Mouse (Mus musculus) intestine, embryonic 16.5 days (tissue): ENCODE data around the gene Pgap1. TPM values are rescaled to one million over a fixed set of nuclear protein-coding genes. Genes with fewer than 3 reads are reported as not detected.

Source experiments
- ATAC-seq: fragments of 200-750 bp; cut with Nextera tagmentation; 2 replicates; pipeline ENCODE4 v1.8.0; 2017; ENCODE audit warnings: moderate TSS enrichment, moderate library complexity
- H3K27ac ChIP-seq: fragments of 300-500 bp; sonication (generic); 2 replicates; pipeline ENCODE4 v1.5.1; 2014; ENCODE audit warnings: mild to moderate bottlenecking, low read length
- H3K27me3 ChIP-seq: fragments of 300-500 bp; sonication (generic); replicated peaks from 2 replicates; pipeline ENCODE4 v1.6.1; 2014; ENCODE audit warnings: low read length, control low read depth, mixed read lengths; ENCODE audit not compliant: control insufficient read depth, insufficient read depth
- H3K36me3 ChIP-seq: fragments of 300-500 bp; sonication (generic); 2 replicates; pipeline ENCODE4 v1.6.1; 2014; ENCODE audit warnings: low read length, control low read depth; ENCODE audit not compliant: control insufficient read depth, insufficient read depth
- H3K4me1 ChIP-seq: fragments of 300-500 bp; sonication (generic); 2 replicates; pipeline ENCODE4 v1.6.1; 2014; ENCODE audit warnings: low read length, control low read depth, mixed read lengths; ENCODE audit not compliant: control insufficient read depth, insufficient read depth
- H3K4me2 ChIP-seq: fragments of 300-500 bp; sonication (generic); 2 replicates; pipeline ENCODE4 v1.6.1; 2014; ENCODE audit warnings: low read depth, low read length, control low read depth
- H3K4me3 ChIP-seq: fragments of 300-500 bp; sonication (generic); 2 replicates; pipeline ENCODE4 v1.5.1; 2014; ENCODE audit warnings: mild to moderate bottlenecking, low read length
- H3K9ac ChIP-seq: fragments of 300-500 bp; sonication (generic); 2 replicates; pipeline ENCODE4 v1.6.1; 2014; ENCODE audit warnings: low read depth, low read length
- H3K9me3 ChIP-seq: fragments of 300-500 bp; sonication (generic); 2 replicates; pipeline ENCODE4 v1.6.1; 2016; ENCODE audit warnings: low read length, control low read depth; ENCODE audit not compliant: control insufficient read depth
- WGBS: fragments of 180-500 bp; shearing (Covaris S2); extraction: QIAGEN DNeasy Blood & Tissue Kit; methylation state at CpG from one replicate; pipeline ENCODE4 v1.1.7; 2014; 5-methylcytosine and 5-hydroxymethylcytosine counted together
- polyA plus RNA-seq: library from polyadenylated mRNA; unstranded; fragments of >200 nt; fragmentation: Nextera tagmentation; extraction: Ambion mirVana; gene quantifications from 2 replicates; pipeline ENCODE4 v1.2.1, GENCODE M21; 2015

Gene Pgap1
- polyA plus RNA-seq, 1 experiment from 2014 or later = 7.5 TPM

GRCm38 (mm10) chr1:54531170-54531569 is 26.3 kb downstream of the Pgap1 start:
- H3K27ac ChIP-seq = no peak overlapping the region
- no peak overlapping the region for H3K4me3 ChIP-seq
- 72% methylated on average over 6 of the region's 6 CpGs for WGBS
- no peak overlapping the region for H3K9ac ChIP-seq
- H3K36me3 ChIP-seq = 0 out of 2 replicates have a peak, but pooled peaks cover 3% of the 10 kb centered on the region
- H3K9me3 ChIP-seq = no peaks in the 10 kb centered on the region
- no peak overlapping the region for H3K4me2 ChIP-seq
- H3K4me1 ChIP-seq = no peaks in the 10 kb centered on the region
- ATAC-seq = no peak
- H3K27me3 ChIP-seq = no peaks in the 10 kb centered on the region

GRCm38 (mm10) chr1:54523717-54524116 is 33.8 kb downstream of the Pgap1 start:
- no peak overlapping the region for H3K4me2 ChIP-seq
- 0 out of 2 replicates have a peak, but pooled peaks cover 3% of the 10 kb centered on the region for H3K36me3 ChIP-seq
- H3K27ac ChIP-seq = no peak overlapping the region
- H3K27me3 ChIP-seq = no peaks in the 10 kb centered on the region
- H3K4me1 ChIP-seq = no peaks in the 10 kb centered on the region
- no peak overlapping the region for H3K4me3 ChIP-seq
- WGBS = 83% methylated on average over 2 of the region's 2 CpGs
- no peak overlapping the region for H3K9ac ChIP-seq
- no peak for ATAC-seq
- no peaks in the 10 kb centered on the region for H3K9me3 ChIP-seq

GRCm38 (mm10) chr1:54520062-54520577 is 37.4 kb downstream of the Pgap1 start:
- no peaks in the 10 kb centered on the region for H3K9me3 ChIP-seq
- H3K27me3 ChIP-seq = no peaks in the 10 kb centered on the region
- no peaks in the 10 kb centered on the region for H3K36me3 ChIP-seq
- ATAC-seq = no peak
- H3K9ac ChIP-seq = no peak overlapping the region
- WGBS = 91% methylated on average over 5 of the region's 5 CpGs
- no peaks in the 10 kb centered on the region for H3K4me1 ChIP-seq
- no peak overlapping the region for H3K4me3 ChIP-seq
- H3K27ac ChIP-seq = no peak overlapping the region
- H3K4me2 ChIP-seq = no peak overlapping the region

GRCm38 (mm10) chr1:54513836-54514235 is 43.6 kb downstream of the Pgap1 start:
- Histone ChIP-seq H3K4me3 (no peak overlapping the region), H3K27me3 (no peaks in the 10 kb centered on the region), H3K4me2 (no peak overlapping the region), H3K9ac (no peak overlapping the region), H3K4me1 (no peaks in the 10 kb centered on the region), H3K27ac (no peak overlapping the region), H3K9me3 (no peaks in the 10 kb centered on the region), H3K36me3 (0 out of 2 replicates have a peak, but pooled peaks cover 2% of the 10 kb centered on the region)
- no peak for ATAC-seq
- WGBS = 89% methylated on average over 1 of the region's 1 CpGs

GRCm38 (mm10) chr1:54498496-54498895 is 59.0 kb downstream of the Pgap1 start:
- no peak for ATAC-seq
- H3K9me3 ChIP-seq = no peaks in the 10 kb centered on the region
- H3K4me1 ChIP-seq = no peaks in the 10 kb centered on the region
- H3K27ac ChIP-seq = no peak overlapping the region
- no peaks in the 10 kb centered on the region for H3K36me3 ChIP-seq
- H3K9ac ChIP-seq = no peak overlapping the region
- H3K4me3 ChIP-seq = no peak overlapping the region
- H3K27me3 ChIP-seq = no peaks in the 10 kb centered on the region
- no peak overlapping the region for H3K4me2 ChIP-seq
- WGBS = 80% methylated on average over 2 of the region's 2 CpGs

GRCm38 (mm10) chr1:54496254-54496653 is 61.2 kb downstream of the Pgap1 start:
- no peak overlapping the region for H3K27ac ChIP-seq
- H3K27me3 ChIP-seq = no peaks in the 10 kb centered on the region

GRCm38 (mm10) chr1:54493496-54493895 is 64.0 kb downstream of the Pgap1 start:
- no peak for ATAC-seq
- Histone ChIP-seq H3K4me1 (no peaks in the 10 kb centered on the region), H3K9ac (no peak overlapping the region), H3K27ac (no peak overlapping the region), H3K4me3 (no peak overlapping the region), H3K4me2 (no peak overlapping the region), H3K27me3 (no peaks in the 10 kb centered on the region), H3K9me3 (no peaks in the 10 kb centered on the region), H3K36me3 (no peaks in the 10 kb centered on the region)
- 93% methylated on average over 3 of the region's 3 CpGs for whole genome bisulfite sequencing

More at GRCm38 (mm10) chr1:54496254-54496653, 61.2 kb downstream of the Pgap1 start:
- Histone ChIP-seq H3K9me3 (no peaks in the 10 kb centered on the region), H3K4me3 (no peak overlapping the region), H3K4me2 (no peak overlapping the region), H3K9ac (no peak overlapping the region), H3K4me1 (no peaks in the 10 kb centered on the region), H3K36me3 (no peaks in the 10 kb centered on the region)
- 67% methylated on average over 1 of the region's 1 CpGs for WGBS
- ATAC-seq = no peak

GRCm38 (mm10) chr1:54492435-54492841 is 65.0 kb downstream of the Pgap1 start:
- Histone ChIP-seq H3K9me3 (no peaks in the 10 kb centered on the region), H3K36me3 (no peaks in the 10 kb centered on the region), H3K4me1 (no peaks in the 10 kb centered on the region), H3K4me3 (no peak overlapping the region), H3K27ac (no peak overlapping the region), H3K4me2 (no peak overlapping the region), H3K9ac (no peak overlapping the region), H3K27me3 (no peaks in the 10 kb centered on the region)
- no peak for ATAC-seq
- 69% methylated on average over 2 of the region's 2 CpGs for WGBS

- 92% methylated on average over 3 of the region's 3 CpGs for WGBS
- Histone ChIP-seq H3K27ac (no peak overlapping the region), H3K27me3 (no peaks in the 10 kb centered on the region), H3K4me3 (no peak overlapping the region), H3K36me3 (no peaks in the 10 kb centered on the region), H3K9me3 (no peaks in the 10 kb centered on the region), H3K9ac (no peak overlapping the region), H3K4me2 (no peak overlapping the region), H3K4me1 (no peaks in the 10 kb centered on the region)
- no peak for ATAC-seq
Measured at GRCm38 (mm10) chr1:54484744-54485420, 72.6 kb downstream of the Pgap1 start.
